Mouse (Mus musculus) stomach, postnatal 0 days (tissue): ENCODE measurements around the gene Prickle1. TPM values are rescaled to one million over a fixed set of nuclear protein-coding genes. Genes with fewer than 3 reads are reported as not detected.

Source experiments
- ATAC-seq: fragments of 200-750 bp; cut with Nextera tagmentation; 2 replicates; pipeline ENCODE4 v1.8.0; 2017; ENCODE audit not compliant: low FRiP score, low TSS enrichment
- DNase-seq: peaks from one replicate; pipeline ENCODE4 v3.0.0-alpha.2; 2016; ENCODE audit warnings: low spot score
- H3K27ac ChIP-seq: fragments of 300-500 bp; sonication (generic); replicated peaks from 2 replicates; pipeline ENCODE4 v1.5.1; 2014; ENCODE audit warnings: mild to moderate bottlenecking, control low read depth
- H3K27me3 ChIP-seq: fragments of 300-500 bp; sonication (generic); 2 replicates; pipeline ENCODE4 v1.6.1; 2014; ENCODE audit warnings: low read length; ENCODE audit not compliant: control insufficient read depth, insufficient read depth
- H3K36me3 ChIP-seq: fragments of 300-500 bp; sonication (generic); 2 replicates; pipeline ENCODE4 v1.6.1; 2014; ENCODE audit warnings: low read length, mixed read lengths; ENCODE audit not compliant: control insufficient read depth, insufficient read depth
- H3K4me1 ChIP-seq: fragments of 300-500 bp; sonication (generic); replicated peaks from 2 replicates; pipeline ENCODE4 v1.6.1; 2014; ENCODE audit warnings: antibody characterized with exemption; ENCODE audit not compliant: control insufficient read depth, insufficient read depth
- H3K4me2 ChIP-seq: fragments of 300-500 bp; sonication (generic); replicated peaks from 2 replicates; pipeline ENCODE4 v1.6.1; 2014; ENCODE audit warnings: low read depth, mild to moderate bottlenecking, control low read depth, moderate library complexity
- H3K4me3 ChIP-seq: fragments of 300-500 bp; sonication (generic); 2 replicates; pipeline ENCODE4 v1.5.1; 2014; ENCODE audit warnings: low read depth, low read length, control low read depth
- H3K9ac ChIP-seq: fragments of 300-500 bp; sonication (generic); 2 replicates; pipeline ENCODE4 v1.6.1; 2014; ENCODE audit warnings: mild to moderate bottlenecking, low read length, control low read depth, mixed read lengths
- H3K9me3 ChIP-seq: fragments of 300-500 bp; sonication (generic); 2 replicates; pipeline ENCODE4 v1.6.1; 2016; ENCODE audit warnings: low read length; ENCODE audit not compliant: control insufficient read depth
- CTCF ChIP-seq: IDR thresholded peaks from 2 replicates; pipeline ENCODE4 v1.5.1; 2016; ENCODE audit warnings: antibody characterized with exemption, low read depth, mild to moderate bottlenecking, moderate library complexity
- EP300 ChIP-seq: optimal IDR thresholded peaks from 2 replicates; pipeline ENCODE3; 2016; ENCODE audit warnings: antibody characterized with exemption
- WGBS: fragments of 180-500 bp; shearing (Covaris S2); extraction: QIAGEN DNeasy Blood & Tissue Kit; methylation state at CpG from one replicate; pipeline ENCODE4 v1.1.7; 2014; 5-methylcytosine and 5-hydroxymethylcytosine counted together
- polyA plus RNA-seq: library from polyadenylated mRNA; unstranded; fragments of >200 nt; fragmentation: Nextera tagmentation; extraction: Ambion mirVana; gene quantifications from 2 replicates; pipeline ENCODE4 v1.2.1, GENCODE M21; 2015

Prickle1 gene
- polyA plus RNA-seq, 1 experiment from 2014 or later = 6.5 TPM

- 64% methylated on average over 3 of the region's 3 CpGs for WGBS
- Histone ChIP-seq H3K4me3 (no peak overlapping the region), H3K4me2 (no peak overlapping the region), H3K4me1 (no peaks in the 10 kb centered on the region), H3K27me3 (no peaks in the 10 kb centered on the region), H3K9ac (no peak overlapping the region), H3K27ac (no peak overlapping the region), H3K36me3 (no peaks in the 10 kb centered on the region), H3K9me3 (no peaks in the 10 kb centered on the region)
- DNase-seq = no peak
- ATAC-seq = no peak
- TF ChIP-seq CTCF = no peak
- TF ChIP-seq EP300 = no peak
Measured at GRCm38 (mm10) chr15:93485252-93485651, 110.4 kb downstream of the Prickle1 start.

- WGBS = 40% methylated on average over 7 of the region's 7 CpGs
- no peaks in the 10 kb centered on the region for H3K9me3 ChIP-seq
- no peak for TF ChIP-seq EP300
- peak; percentile 54 for TF ChIP-seq CTCF
- ATAC-seq (no peak), DNase-seq (no peak)
- H3K36me3 ChIP-seq = no peaks in the 10 kb centered on the region
- H3K4me2 ChIP-seq = no peak overlapping the region
- no peak overlapping the region for H3K9ac ChIP-seq
- no peaks in the 10 kb centered on the region for H3K4me1 ChIP-seq
- no peaks in the 10 kb centered on the region for H3K27me3 ChIP-seq
- no peak overlapping the region for H3K27ac ChIP-seq
- no peak overlapping the region for H3K4me3 ChIP-seq
Measured at GRCm38 (mm10) chr15:93484261-93484710, 111.4 kb downstream of the Prickle1 start.

- 81% methylated on average over 10 of the region's 10 CpGs for WGBS
- Histone ChIP-seq H3K9ac (no peak overlapping the region), H3K27ac (no peak overlapping the region), H3K4me2 (no peak overlapping the region), H3K9me3 (no peaks in the 10 kb centered on the region), H3K36me3 (no peaks in the 10 kb centered on the region), H3K4me3 (no peak overlapping the region), H3K27me3 (no peaks in the 10 kb centered on the region), H3K4me1 (no peaks in the 10 kb centered on the region)
- TF ChIP-seq CTCF (no peak), EP300 (no peak)
- DNase-seq = no peak
- ATAC-seq = no peak
Measured at GRCm38 (mm10) chr15:93481112-93481511, 114.6 kb downstream of the Prickle1 start.

- Histone ChIP-seq H3K27me3 (no peaks in the 10 kb centered on the region), H3K36me3 (no peaks in the 10 kb centered on the region), H3K9me3 (no peaks in the 10 kb centered on the region), H3K27ac (no peak overlapping the region), H3K4me2 (no peak overlapping the region), H3K9ac (no peak overlapping the region), H3K4me1 (no peaks in the 10 kb centered on the region), H3K4me3 (no peak overlapping the region)
- TF ChIP-seq EP300 (no peak), CTCF (no peak)
- WGBS = 36% methylated on average over 4 of the region's 4 CpGs
- ATAC-seq (no peak), DNase-seq (no peak)
Measured at GRCm38 (mm10) chr15:93479445-93479844, 116.2 kb downstream of the Prickle1 start.

GRCm38 (mm10) chr15:93478676-93479075, 117.0 kb downstream of the Prickle1 start:
- no peak for TF ChIP-seq EP300
- TF ChIP-seq CTCF = peak; percentile 38
- WGBS = 84% methylated on average over 3 of the region's 3 CpGs
- Histone ChIP-seq H3K27ac (no peak overlapping the region), H3K4me3 (no peak overlapping the region), H3K36me3 (no peaks in the 10 kb centered on the region), H3K4me1 (no peaks in the 10 kb centered on the region), H3K27me3 (no peaks in the 10 kb centered on the region), H3K9ac (no peak overlapping the region), H3K4me2 (no peak overlapping the region), H3K9me3 (no peaks in the 10 kb centered on the region)
- no peak for DNase-seq
- ATAC-seq = no peak

- 80% methylated on average over 4 of the region's 4 CpGs for WGBS
- Histone ChIP-seq H3K27me3 (no peaks in the 10 kb centered on the region), H3K4me1 (no peaks in the 10 kb centered on the region), H3K4me3 (no peak overlapping the region), H3K27ac (no peak overlapping the region), H3K9me3 (no peaks in the 10 kb centered on the region), H3K4me2 (no peak overlapping the region), H3K9ac (no peak overlapping the region), H3K36me3 (no peaks in the 10 kb centered on the region)
- no peak for DNase-seq
- TF ChIP-seq CTCF (no peak), EP300 (no peak)
- no peak for ATAC-seq
Measured at GRCm38 (mm10) chr15:93477729-93478128, 118.0 kb downstream of the Prickle1 start.
